Mouse (Mus musculus) heart, embryonic 14.5 days (tissue): Measurements from ENCODE around the gene Robo1. TPM values are rescaled to one million over a fixed set of nuclear protein-coding genes. Genes with fewer than 3 reads are reported as not detected.

ENCODE experiments used
- ATAC-seq: fragments of 200-750 bp; cut with Nextera tagmentation; 2 replicates; pipeline ENCODE4 v1.8.0; 2017; ENCODE audit warnings: low read depth, moderate TSS enrichment; ENCODE audit not compliant: insufficient number of reproducible peaks, insufficient read depth, low FRiP score
- H3K27ac ChIP-seq, 2 experiments: fragments of 200-500 bp in 1 of 2; fragments of 300-500 bp in 1 of 2; sonication (generic) in 1 of 2; replicated peaks in 1 of 2; 2 replicates each; pipeline ENCODE4 v1.5.1; 2012 to 2014; ENCODE audit warnings: low read depth in 2 of 2, low read length in 2 of 2, control low read depth in 1 of 2, mild to moderate bottlenecking in 1 of 2, mixed read lengths in 1 of 2; ENCODE audit not compliant: control insufficient read depth in 1 of 2, insufficient read depth in 1 of 2
- H3K27me3 ChIP-seq: fragments of 300-500 bp; sonication (generic); 2 replicates; pipeline ENCODE4 v1.6.1; 2014; ENCODE audit warnings: mild to moderate bottlenecking, low read length, control low read depth; ENCODE audit not compliant: control insufficient read depth, insufficient read depth
- H3K36me3 ChIP-seq: fragments of 300-500 bp; sonication (generic); 2 replicates; pipeline ENCODE4 v1.6.1; 2014; ENCODE audit warnings: mild to moderate bottlenecking, control low read depth, low read length, mixed read lengths; ENCODE audit not compliant: control insufficient read depth, insufficient read depth
- H3K4me1 ChIP-seq, 2 experiments: fragments of 200-500 bp in 1 of 2; fragments of 300-500 bp in 1 of 2; sonication (generic) in 1 of 2; 2 replicates each; pipeline ENCODE4 v1.6.1; 2012 to 2014; ENCODE audit warnings: low read length in 2 of 2, control low read depth in 1 of 2, mixed read lengths in 1 of 2; ENCODE audit not compliant: control insufficient read depth in 2 of 2, insufficient read depth in 2 of 2
- H3K4me2 ChIP-seq: fragments of 300-500 bp; sonication (generic); 2 replicates; pipeline ENCODE4 v1.6.1; 2014; ENCODE audit warnings: mild to moderate bottlenecking, low read length
- H3K4me3 ChIP-seq, 2 experiments: fragments of 200-500 bp in 1 of 2; fragments of 300-500 bp in 1 of 2; sonication (generic) in 1 of 2; 2 replicates each; pipeline ENCODE4 v1.5.1; 2012 to 2014; ENCODE audit warnings: low read length in 2 of 2, mild to moderate bottlenecking in 2 of 2, control low read depth in 1 of 2, low read depth in 1 of 2, moderate library complexity in 1 of 2; ENCODE audit not compliant: control insufficient read depth in 1 of 2, insufficient read depth in 1 of 2
- H3K9ac ChIP-seq: fragments of 300-500 bp; sonication (generic); 2 replicates; pipeline ENCODE4 v1.6.1; 2014; ENCODE audit warnings: mild to moderate bottlenecking, low read length
- H3K9me3 ChIP-seq: fragments of 300-500 bp; sonication (generic); 2 replicates; pipeline ENCODE4 v1.6.1; 2016; ENCODE audit warnings: low read length, control low read depth; ENCODE audit not compliant: control insufficient read depth
- WGBS: fragments of 180-500 bp; shearing (Covaris S2); extraction: QIAGEN DNeasy Blood & Tissue Kit; methylation state at CpG from one replicate; pipeline ENCODE4 v1.1.7; 2014; 5-methylcytosine and 5-hydroxymethylcytosine counted together
- polyA plus RNA-seq: library from polyadenylated mRNA; unstranded; fragments of >200 nt; fragmentation: Nextera tagmentation; extraction: Ambion mirVana; gene quantifications from 2 replicates; pipeline ENCODE4 v1.2.1, GENCODE M21; 2014

Gene Robo1
- polyA plus RNA-seq, 1 experiment from 2014 or later: 14.9 TPM

- H3K4me3 ChIP-seq: no peak overlapping the region
- H3K36me3 ChIP-seq: no peaks in the 10 kb centered on the region
- H3K9me3 ChIP-seq: no peaks in the 10 kb centered on the region
- H3K4me2 ChIP-seq: no peak overlapping the region
- no peak for ATAC-seq
- no peaks in the 10 kb centered on the region for H3K4me1 ChIP-seq
- 77% methylated on average over 2 of the region's 2 CpGs for WGBS
- no peak overlapping the region for H3K9ac ChIP-seq
- H3K27me3 ChIP-seq: no peaks in the 10 kb centered on the region
- no peak overlapping the region for H3K27ac ChIP-seq
These were observed 775.0 kb downstream of the Robo1 start for GRCm38 (mm10) chr16:73083077-73083476.
